8 mouse cellular contexts compared by ENCODE assay signal in the genomic region with DNA sequence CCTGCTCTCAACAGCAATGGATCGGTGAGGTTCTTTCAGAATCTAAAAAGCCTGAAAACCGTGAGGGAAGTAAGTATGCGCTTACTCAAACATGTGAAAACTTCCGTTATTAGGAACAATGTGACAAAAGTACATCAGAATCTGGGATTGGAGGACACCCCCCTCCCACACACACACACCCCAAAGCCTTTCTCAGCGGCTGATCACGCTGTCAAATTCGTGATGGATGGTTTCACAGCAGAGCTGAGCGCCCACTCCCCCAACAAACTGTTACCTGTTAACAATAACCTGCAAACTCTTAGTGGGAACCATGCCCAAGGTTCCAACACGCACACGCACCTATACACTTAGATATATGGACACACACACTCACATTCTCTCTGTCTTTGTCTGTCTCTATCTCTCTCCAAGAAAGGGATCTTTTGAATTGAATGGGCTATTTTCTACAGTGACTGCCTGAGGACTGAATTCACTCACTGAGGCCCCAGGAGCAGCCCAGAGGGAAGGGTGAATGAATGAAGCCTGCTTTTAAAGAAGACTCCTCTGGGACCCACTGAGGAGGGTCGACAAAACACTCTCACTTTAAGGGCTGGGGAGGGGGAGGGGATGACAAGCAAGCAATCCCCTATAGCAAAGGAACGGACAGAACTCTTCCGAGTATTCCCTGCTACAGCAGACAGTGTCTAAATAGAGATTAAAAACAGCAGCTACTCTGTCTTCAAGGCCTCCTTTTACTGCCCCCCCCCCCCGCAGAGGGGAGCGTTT. TPM values are rescaled to one million over a fixed set of nuclear protein-coding genes. Genes with fewer than 3 reads are reported as not detected.
DNase-seq lines count a peak whose midpoint lies in the region; TF ChIP-seq lines count a peak whose summit lies in the region.

No protein-coding gene starts in this region.

- peak overlapping the region; percentile 74; the same call in 1 of the 2 replicates for H3K4me3 ChIP-seq in heart, adult 2 months
- H3K4me3 ChIP-seq in ES-Bruce4 (ENCODE audit: low read depth, low read length) = peak overlapping the region; percentile 93
- H3K4me3 ChIP-seq in hindbrain, embryonic 10.5 days = peak overlapping the region; percentile 86
- H3K4me3 ChIP-seq in midbrain, embryonic 10.5 days = peak overlapping the region; percentile 96

- WGBS in heart, adult 2 months = 59% methylated on average over 15 of the region's 15 CpGs
- WGBS in hindbrain, embryonic 10.5 days = 5% methylated on average over 15 of the region's 15 CpGs
- WGBS in midbrain, embryonic 10.5 days = 10% methylated on average over 15 of the region's 15 CpGs

- no peaks in the 10 kb centered on the region for H3K27me3 ChIP-seq in heart, adult 2 months (ENCODE audit: control insufficient read depth, insufficient read depth, low read length)
- H3K27me3 ChIP-seq in ES-Bruce4 (ENCODE audit: control insufficient read depth, insufficient read depth, low read length, poor library complexity, severe bottlenecking) = no peaks in the 10 kb centered on the region
- no peaks in the 10 kb centered on the region for H3K27me3 ChIP-seq in hindbrain, embryonic 10.5 days (ENCODE audit: insufficient read depth, poor library complexity, severe bottlenecking)
- H3K27me3 ChIP-seq in midbrain, embryonic 10.5 days (ENCODE audit: low read depth, poor library complexity, severe bottlenecking) = 0 out of 2 replicates have a peak, but pooled peaks cover 7% of the 10 kb centered on the region

- no peak for DNase-seq in heart, adult 2 months
- DNase-seq in heart, adult 9 months (ENCODE audit: low spot score in 2 of 2) = no peak
- DNase-seq in hindbrain, embryonic 10.5 days (ENCODE audit: low spot score) = peak; percentile 31
- no peak for DNase-seq in midbrain, embryonic 10.5 days (ENCODE audit: low spot score)
- DNase-seq in testis, postnatal 14 days (ENCODE audit: low spot score) = no peak
- DNase-seq in left cerebral cortex, adult 8-10 months (ENCODE audit: low spot score in 2 of 2) = no peak
- no peak for DNase-seq in cerebellum, postnatal 14 days

- no peak overlapping the region for H3K9ac ChIP-seq in heart, adult 2 months (ENCODE audit: low read depth, low read length)
- peak overlapping the region; percentile 94 for H3K9ac ChIP-seq in ES-Bruce4 (ENCODE audit: low read depth, poor library complexity, severe bottlenecking)

- H3K79me2 ChIP-seq in heart, adult 2 months (replicated peaks; ENCODE audit: control insufficient read depth, insufficient read depth, low read length) = peaks cover 1% of the 10 kb centered on the region; the same call in 1 of the 2 replicates

- intact Hi-C loops in heart, adult 2 months (cut with DNase I) = loop anchor here (5.0 kb wide), 1 partner anchor 96 kb away; the partner anchor contains the start of gene Dnajc7

- no peak for TF ChIP-seq CTCF in heart, adult 2 months (IDR thresholded peaks at IDR 0.05)
- TF ChIP-seq CTCF in ES-Bruce4 (IDR thresholded peaks at IDR 0.05; ENCODE audit: low read depth, low read length) = no peak

- no peaks in the 10 kb centered on the region for H3K36me3 ChIP-seq in heart, adult 2 months (ENCODE audit: control insufficient read depth, insufficient read depth, low read length)
- peaks cover 26% of the 10 kb centered on the region for H3K36me3 ChIP-seq in ES-Bruce4 (ENCODE audit: control insufficient read depth, insufficient read depth, low read length, poor library complexity, severe bottlenecking)
- peaks cover 40% of the 10 kb centered on the region for H3K36me3 ChIP-seq in hindbrain, embryonic 10.5 days
- peaks cover 43% of the 10 kb centered on the region for H3K36me3 ChIP-seq in midbrain, embryonic 10.5 days

- no peaks in the 10 kb centered on the region for H3K9me3 ChIP-seq in ES-Bruce4 (replicated peaks; ENCODE audit: control insufficient read depth, insufficient read depth, low read length, poor library complexity, severe bottlenecking)
- H3K9me3 ChIP-seq in hindbrain, embryonic 10.5 days = no peaks in the 10 kb centered on the region
- H3K9me3 ChIP-seq in midbrain, embryonic 10.5 days (replicated peaks) = no peaks in the 10 kb centered on the region

- no peak overlapping the region for H3K27ac ChIP-seq in heart, adult 2 months
- no peak overlapping the region for H3K27ac ChIP-seq in ES-Bruce4 (ENCODE audit: insufficient read depth, low read length)
- peak overlapping the region; percentile 95 for H3K27ac ChIP-seq in hindbrain, embryonic 10.5 days
- H3K27ac ChIP-seq in midbrain, embryonic 10.5 days (replicated peaks) = peak overlapping the region; percentile 98

- no peak for TF ChIP-seq POLR2A in heart, adult 2 months (IDR thresholded peaks at IDR 0.05; ENCODE audit: insufficient read depth, low read depth, low read length)
- no peak for TF ChIP-seq POLR2A in ES-Bruce4 (IDR thresholded peaks at IDR 0.05; ENCODE audit: insufficient read depth, low read length)

- TF ChIP-seq EP300 in heart, adult 2 months (IDR thresholded peaks at IDR 0.05; ENCODE audit: insufficient read depth, low read depth, low read length) = no peak
- TF ChIP-seq EP300 in ES-Bruce4 (IDR thresholded peaks at IDR 0.05; ENCODE audit: insufficient read depth, low read depth, low read length) = no peak

- H3K4me1 ChIP-seq in heart, adult 2 months (ENCODE audit: control insufficient read depth, insufficient read depth, low read length) = peaks cover 2% of the 10 kb centered on the region
- peaks cover 4% of the 10 kb centered on the region for H3K4me1 ChIP-seq in ES-Bruce4 (ENCODE audit: control insufficient read depth, insufficient read depth, low read length)
- H3K4me1 ChIP-seq in hindbrain, embryonic 10.5 days (replicated peaks) = peaks cover 43% of the 10 kb centered on the region
- peaks cover 40% of the 10 kb centered on the region for H3K4me1 ChIP-seq in midbrain, embryonic 10.5 days

RNA-seq across cellular contexts. Expression of gene Acly, which starts 1.6 kb away (rescaled TPM):
- total RNA-seq in heart, adult 2 months (2021) = 10 to 100 TPM; 25.5 to 34.6 TPM
- polyA plus RNA-seq in heart, adult 2 months (2012; rRNA removed) = 66.5 and 74.7 TPM in 2 replicates
- polyA plus RNA-seq in ES-Bruce4 (2011; ENCODE audit: insufficient read depth, insufficient read length, low read depth, missing spikeins) = 225 and 232 TPM in 2 replicates
- polyA plus RNA-seq in hindbrain, embryonic 10.5 days (2016; fragmentation: Nextera tagmentation; extraction: Ambion mirVana) = 356 and 388 TPM in 2 replicates
- 312 and 380 TPM in 2 replicates for polyA plus RNA-seq in midbrain, embryonic 10.5 days (2016; fragmentation: Nextera tagmentation; extraction: Ambion mirVana)
- 100 to 1,000 TPM; 150 to 164 (median 156) TPM for total RNA-seq in left cerebral cortex, adult 8-10 months (2022)

RNA-seq across cellular contexts. Expression of gene Ttc25, which starts 19.2 kb away (rescaled TPM):
- total RNA-seq in heart, adult 2 months (2021) = under 1 TPM in 1 of 2 experiments, not detected in 1; 0.18 TPM
- polyA plus RNA-seq in heart, adult 2 months (2012; rRNA removed) = 0.18 and 0.37 TPM in 2 replicates
- 2.5 and 3.4 TPM in 2 replicates for polyA plus RNA-seq in ES-Bruce4 (2011; ENCODE audit: insufficient read depth, insufficient read length, low read depth, missing spikeins)
- 3.2 and 3.3 TPM in 2 replicates for polyA plus RNA-seq in hindbrain, embryonic 10.5 days (2016; fragmentation: Nextera tagmentation; extraction: Ambion mirVana)
- 1.9 and 2.3 TPM in 2 replicates for polyA plus RNA-seq in midbrain, embryonic 10.5 days (2016; fragmentation: Nextera tagmentation; extraction: Ambion mirVana)
- total RNA-seq in left cerebral cortex, adult 8-10 months (2022) = 1 to 10 TPM in 3 of 4 experiments, under 1 TPM in 1; 0.98 to 2.2 (median 1.8) TPM

RNA-seq across cellular contexts. Expression of gene Cnp, which starts 48.5 kb away (rescaled TPM):
- total RNA-seq in heart, adult 2 months (2021) = 1 to 10 TPM; 5.6 to 7.6 TPM
- 9.5 and 11.4 TPM in 2 replicates for polyA plus RNA-seq in heart, adult 2 months (2012; rRNA removed)
- 6.9 and 7.5 TPM in 2 replicates for polyA plus RNA-seq in ES-Bruce4 (2011; ENCODE audit: insufficient read depth, insufficient read length, low read depth, missing spikeins)
- 22.7 and 27.3 TPM in 2 replicates for polyA plus RNA-seq in hindbrain, embryonic 10.5 days (2016; fragmentation: Nextera tagmentation; extraction: Ambion mirVana)
- polyA plus RNA-seq in midbrain, embryonic 10.5 days (2016; fragmentation: Nextera tagmentation; extraction: Ambion mirVana) = 17.7 and 22.6 TPM in 2 replicates
- 100 to 1,000 TPM; 220 to 251 (median 229) TPM for total RNA-seq in left cerebral cortex, adult 8-10 months (2022)

RNA-seq across cellular contexts. Expression of gene Klhl11, which starts 53.7 kb away (rescaled TPM):
- total RNA-seq in heart, adult 2 months (2021) = 1 to 10 TPM; 7.2 to 8.0 TPM
- polyA plus RNA-seq in heart, adult 2 months (2012; rRNA removed) = 3.1 and 4.4 TPM in 2 replicates
- 18.4 and 19.6 TPM in 2 replicates for polyA plus RNA-seq in ES-Bruce4 (2011; ENCODE audit: insufficient read depth, insufficient read length, low read depth, missing spikeins)
- polyA plus RNA-seq in hindbrain, embryonic 10.5 days (2016; fragmentation: Nextera tagmentation; extraction: Ambion mirVana) = 6.1 and 6.9 TPM in 2 replicates
- 6.9 and 8.2 TPM in 2 replicates for polyA plus RNA-seq in midbrain, embryonic 10.5 days (2016; fragmentation: Nextera tagmentation; extraction: Ambion mirVana)
- 10 to 100 TPM; 94.8 to 99.9 (median 97.3) TPM for total RNA-seq in left cerebral cortex, adult 8-10 months (2022)

Comparison
In these comparisons a context has a peak if more than half of its experiments do, and no peak if none do; other contexts are left out.
1. H3K27ac ChIP-seq: peak in hindbrain, embryonic 10.5 days (single experiment) and midbrain, embryonic 10.5 days (single experiment); none in heart, adult 2 months (single experiment) and ES-Bruce4 (single experiment).
2. Peak in every context shown above with its lines, with median percentiles within 50 percentile points of each other: H3K4me3 ChIP-seq.